ENCODE assay signal across 8 mouse cellular contexts in the genomic region with DNA sequence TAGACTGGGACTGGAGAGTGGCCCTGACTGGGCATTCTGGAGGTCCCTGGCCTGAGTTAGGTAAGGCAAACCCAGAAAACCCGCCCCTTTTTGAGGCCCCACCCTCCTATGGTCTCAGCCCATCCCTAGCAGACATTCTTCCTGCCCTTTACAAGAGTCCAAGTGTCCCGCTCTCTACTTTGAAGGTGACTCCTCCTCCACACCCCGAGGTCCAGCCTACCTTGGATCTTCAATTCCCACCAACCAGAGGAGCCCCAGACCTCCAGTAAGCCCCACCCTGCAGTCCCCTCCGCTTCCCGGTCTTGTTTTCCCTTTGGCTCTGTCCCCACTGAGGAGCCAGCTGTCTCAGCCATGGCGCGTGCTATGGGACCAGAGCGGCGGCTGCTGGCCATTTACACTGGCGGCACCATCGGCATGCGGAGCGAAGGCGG. TPM values are rescaled to one million over a fixed set of nuclear protein-coding genes. Genes with fewer than 3 reads are reported as not detected.
A peak's percentile ranks its signal among the peaks of the same experiment; 100 is the strongest.
DNase-seq lines count a peak whose midpoint lies in the region; ATAC-seq lines count a peak whose summit lies in the region.

A gene (plus strand): TSS at position 139 of the 431 bp plus-strand sequence.

- no peaks in the 10 kb centered on the region for H3K9me3 ChIP-seq in embryonic facial prominence, embryonic 13.5 days
- H3K9me3 ChIP-seq in intestine, embryonic 16.5 days (ENCODE audit: control insufficient read depth, low read length), result no peaks in the 10 kb centered on the region
- no peaks in the 10 kb centered on the region for H3K9me3 ChIP-seq in lung, embryonic 16.5 days (ENCODE audit: control insufficient read depth, low read length)

- peaks cover 7% of the 10 kb centered on the region; the same call in 1 of the 2 replicates for H3K27me3 ChIP-seq in embryonic facial prominence, embryonic 13.5 days
- H3K27me3 ChIP-seq in intestine, embryonic 16.5 days (replicated peaks; ENCODE audit: control insufficient read depth, insufficient read depth, low read length), result no peaks in the 10 kb centered on the region
- peaks cover 5% of the 10 kb centered on the region; the same call in 1 of the 2 replicates for H3K27me3 ChIP-seq in lung, embryonic 16.5 days (ENCODE audit: control insufficient read depth, insufficient read depth, low read depth, low read length)

- H3K9ac ChIP-seq in embryonic facial prominence, embryonic 13.5 days, result 0 out of 2 replicates have a peak within 1 kb of the TSS, but pooled peaks have one; percentile 32
- H3K9ac ChIP-seq in intestine, embryonic 16.5 days (ENCODE audit: low read depth, low read length), result peak within 1 kb of the TSS; percentile 70
- peak within 1 kb of the TSS; percentile 44; the same call in 1 of the 2 replicates for H3K9ac ChIP-seq in lung, embryonic 16.5 days (ENCODE audit: low read length)

- peak within 1 kb of the TSS; percentile 53 for H3K4me2 ChIP-seq in embryonic facial prominence, embryonic 13.5 days
- H3K4me2 ChIP-seq in intestine, embryonic 16.5 days (ENCODE audit: low read depth, low read length), result peak within 1 kb of the TSS; percentile 56
- H3K4me2 ChIP-seq in lung, embryonic 16.5 days (ENCODE audit: low read depth, low read length), result peak within 1 kb of the TSS; percentile 50

- H3K4me1 ChIP-seq in embryonic facial prominence, embryonic 13.5 days, result peaks cover 10% of the 10 kb centered on the region
- peaks cover 10% of the 10 kb centered on the region for H3K4me1 ChIP-seq in intestine, embryonic 16.5 days (ENCODE audit: control insufficient read depth, insufficient read depth, low read length)
- H3K4me1 ChIP-seq in lung, embryonic 16.5 days (replicated peaks; ENCODE audit: control insufficient read depth, insufficient read depth, low read length), result peaks cover 7% of the 10 kb centered on the region

- 0% methylated on average over 14 of the region's 14 CpGs for WGBS in embryonic facial prominence, embryonic 13.5 days
- WGBS in intestine, embryonic 16.5 days, result 1% methylated on average over 14 of the region's 14 CpGs
- 2% methylated on average over 14 of the region's 14 CpGs for WGBS in lung, embryonic 16.5 days

- no peaks in the 10 kb centered on the region for H3K36me3 ChIP-seq in embryonic facial prominence, embryonic 13.5 days
- H3K36me3 ChIP-seq in intestine, embryonic 16.5 days (ENCODE audit: control insufficient read depth, insufficient read depth, low read length), result no peaks in the 10 kb centered on the region
- H3K36me3 ChIP-seq in lung, embryonic 16.5 days (ENCODE audit: control insufficient read depth, insufficient read depth, low read length), result no peaks in the 10 kb centered on the region

- H3K27ac ChIP-seq in embryonic facial prominence, embryonic 13.5 days, result no peak within 1 kb of the TSS
- H3K27ac ChIP-seq in intestine, embryonic 16.5 days (ENCODE audit: low read length), result peak within 1 kb of the TSS; percentile 64
- no peak within 1 kb of the TSS; the same call in 1 of the 2 replicates for H3K27ac ChIP-seq in lung, embryonic 16.5 days (ENCODE audit: low read length)

- no peak for DNase-seq in adrenal gland, adult 18-20 months (ENCODE audit: low spot score in 2 of 2)
- no peak for DNase-seq in adrenal gland, postnatal 4 days (ENCODE audit: low spot score in 2 of 2)
- DNase-seq in thymus, postnatal 0 days (ENCODE audit: low spot score), result no peak
- no peak for DNase-seq in left cerebral cortex, adult 11 months (ENCODE audit: low spot score)
- DNase-seq in layer of hippocampus, adult 8-10 months (ENCODE audit: low spot score in 2 of 2), result no peak

- peak within 1 kb of the TSS; percentile 25 for H3K4me3 ChIP-seq in embryonic facial prominence, embryonic 13.5 days
- H3K4me3 ChIP-seq in intestine, embryonic 16.5 days (ENCODE audit: low read length), result peak within 1 kb of the TSS; percentile 53
- peak within 1 kb of the TSS; percentile 34 for H3K4me3 ChIP-seq in lung, embryonic 16.5 days (ENCODE audit: low read length)

- ATAC-seq in embryonic facial prominence, embryonic 13.5 days (ENCODE audit: insufficient number of reproducible peaks, insufficient read depth, low FRiP score, low TSS enrichment, low read depth), result no peak
- peak; percentile 87 for ATAC-seq in intestine, embryonic 16.5 days
- ATAC-seq in lung, embryonic 16.5 days (ENCODE audit: low read depth), result peak; percentile 81

RNA-seq across cellular contexts. Expression of the gene that starts here (rescaled TPM):
- total RNA-seq in adrenal gland, adult 18-20 months (2021), result 10 to 100 TPM; 32.9 to 41.5 TPM
- total RNA-seq in adrenal gland, postnatal 4 days (2021), result 1 to 10 TPM; 1.6 to 3.5 TPM
- 0.60 and 1.1 TPM in 2 replicates for polyA plus RNA-seq in embryonic facial prominence, embryonic 13.5 days (2015; fragmentation: Nextera tagmentation; extraction: Ambion mirVana)
- 38.4 and 40.4 TPM in 2 replicates for polyA plus RNA-seq in intestine, embryonic 16.5 days (2015; fragmentation: Nextera tagmentation; extraction: Ambion mirVana)
- 2.5 and 3.2 TPM in 2 replicates for polyA plus RNA-seq in lung, embryonic 16.5 days (2015; fragmentation: Nextera tagmentation; extraction: Ambion mirVana)
- polyA plus RNA-seq in thymus, postnatal 0 days (2015; fragmentation: Nextera tagmentation; extraction: Ambion mirVana), result 0.82 and 0.85 TPM in 2 replicates
- 10 to 100 TPM in 2 of 4 experiments, 1 to 10 TPM in 2; 2.4 to 18.5 (median 8.9) TPM for total RNA-seq in layer of hippocampus, adult 8-10 months (2022)
